Mouse (Mus musculus): ENCODE results near the gene Gm11939.

- TF ChIP-seq POLR2A (IDR thresholded peaks at IDR 0.05; ENCODE audit: low read depth, low read length) (no peak), CTCF (conservative IDR thresholded peaks at IDR 0.05; ENCODE audit: insufficient read depth, insufficient read length, low read depth, low read length) (no peak)
These were observed at the start of gene Gm11939 for GRCm38 (mm10) chr11:99559366-99559765.

Data from kidney, adult 2 months (tissue).